Mouse (Mus musculus): ENCODE data around the gene Ell. TPM values are rescaled to one million over a fixed set of nuclear protein-coding genes. Genes with fewer than 3 reads are reported as not detected.
A peak's percentile ranks its signal among the peaks of the same experiment; 100 is the strongest.

The Ell gene
- polyA plus RNA-seq, 1 experiment from 2014 or later = 18.8 TPM

GRCm38 (mm10) chr8:70528182-70528797 is 11.0 kb upstream of the Ell start:
- H3K4me2 ChIP-seq = peak overlapping the region; percentile 85
- peaks cover 28% of the 10 kb centered on the region for H3K4me1 ChIP-seq
- peak overlapping the region; percentile 86 for H3K27ac ChIP-seq
- no peaks in the 10 kb centered on the region for H3K9me3 ChIP-seq
- no peak for ATAC-seq (ENCODE audit: low FRiP score)
- peaks cover 37% of the 10 kb centered on the region for H3K36me3 ChIP-seq (replicated peaks)
- 38% methylated on average over 13 of the region's 13 CpGs for WGBS
- H3K9ac ChIP-seq = peak overlapping the region; percentile 90
- H3K4me3 ChIP-seq (replicated peaks) = peak overlapping the region; percentile 82
- H3K27me3 ChIP-seq = no peaks in the 10 kb centered on the region

GRCm38 (mm10) chr8:70529299-70529698 is 10.0 kb upstream of the Ell start:
- WGBS = 93% methylated on average over 5 of the region's 5 CpGs
- H3K4me3 ChIP-seq (replicated peaks) = no peak overlapping the region
- no peak overlapping the region for H3K27ac ChIP-seq
- H3K36me3 ChIP-seq (replicated peaks) = peaks cover 47% of the 10 kb centered on the region
- no peaks in the 10 kb centered on the region for H3K27me3 ChIP-seq
- H3K4me1 ChIP-seq = peaks cover 26% of the 10 kb centered on the region
- H3K9me3 ChIP-seq = no peaks in the 10 kb centered on the region
- H3K9ac ChIP-seq = no peak overlapping the region
- no peak overlapping the region for H3K4me2 ChIP-seq
- no peak for ATAC-seq (ENCODE audit: low FRiP score)

DNA sequence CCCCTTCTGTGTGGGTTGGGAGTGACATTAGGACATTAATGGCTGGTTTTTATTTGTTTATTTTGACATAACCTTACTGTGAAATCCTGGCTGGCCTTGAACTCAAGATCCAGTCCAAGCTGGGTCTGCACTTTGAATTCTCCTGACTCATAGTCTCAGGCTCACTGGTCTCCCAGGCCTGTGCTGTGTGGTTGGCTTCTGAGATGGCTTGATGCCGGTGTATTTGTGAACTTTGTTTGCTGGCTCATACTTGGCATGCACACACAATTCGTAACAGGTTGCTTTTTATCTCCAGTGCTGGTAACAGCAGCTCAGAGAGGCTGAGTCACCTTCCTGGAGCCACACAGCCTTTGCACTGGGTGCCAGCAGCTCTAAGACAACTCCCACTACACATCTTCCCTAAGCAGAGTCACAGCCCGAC is 9.5 kb upstream of the Ell start:
- H3K27me3 ChIP-seq = no peaks in the 10 kb centered on the region
- ATAC-seq (ENCODE audit: low FRiP score) = no peak
- peaks cover 26% of the 10 kb centered on the region for H3K4me1 ChIP-seq
- no peak overlapping the region for H3K4me3 ChIP-seq (replicated peaks)
- no peak overlapping the region for H3K27ac ChIP-seq
- H3K4me2 ChIP-seq = no peak overlapping the region
- H3K9ac ChIP-seq = no peak overlapping the region
- peaks cover 52% of the 10 kb centered on the region for H3K36me3 ChIP-seq (replicated peaks)
- 98% methylated on average over 3 of the region's 3 CpGs for WGBS
- H3K9me3 ChIP-seq = no peaks in the 10 kb centered on the region

GRCm38 (mm10) chr8:70530314-70530713 is 8.9 kb upstream of the Ell start:
- 86% methylated on average over 2 of the region's 2 CpGs for WGBS
- Histone ChIP-seq H3K4me1 (peaks cover 26% of the 10 kb centered on the region), H3K36me3 (replicated peaks) (peaks cover 57% of the 10 kb centered on the region), H3K4me2 (no peak overlapping the region), H3K27ac (no peak overlapping the region), H3K9me3 (no peaks in the 10 kb centered on the region), H3K9ac (no peak overlapping the region), H3K4me3 (replicated peaks) (no peak overlapping the region), H3K27me3 (no peaks in the 10 kb centered on the region)
- no peak for ATAC-seq (ENCODE audit: low FRiP score)

DNA sequence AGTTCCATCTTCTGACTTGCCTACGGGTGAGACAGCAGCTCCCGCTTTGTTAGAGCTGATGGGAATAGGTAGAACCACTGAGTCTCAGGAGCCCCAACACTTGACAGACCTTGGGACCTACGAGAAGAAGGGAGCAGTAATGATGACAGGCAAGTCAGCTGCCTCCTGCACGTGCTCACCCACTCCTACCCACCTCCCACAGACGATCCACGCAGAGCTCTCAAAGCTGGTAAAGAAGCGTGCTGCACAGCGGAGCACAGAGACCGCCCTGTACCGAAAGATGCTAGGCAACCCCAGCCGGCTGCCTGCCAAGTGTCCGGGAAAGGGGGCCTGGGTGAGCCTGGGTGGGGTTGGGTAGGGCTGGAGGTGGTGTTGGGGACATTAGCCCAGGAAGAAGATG is 5.0 kb upstream of the Ell start:
- Histone ChIP-seq H3K4me3 (replicated peaks) (no peak overlapping the region), H3K9ac (no peak overlapping the region), H3K27me3 (no peaks in the 10 kb centered on the region), H3K4me2 (no peak overlapping the region), H3K27ac (no peak overlapping the region), H3K4me1 (peaks cover 11% of the 10 kb centered on the region), H3K36me3 (replicated peaks) (peaks cover 76% of the 10 kb centered on the region), H3K9me3 (no peaks in the 10 kb centered on the region)
- ATAC-seq (ENCODE audit: low FRiP score) = no peak
- WGBS = 94% methylated on average over 12 of the region's 12 CpGs

DNA sequence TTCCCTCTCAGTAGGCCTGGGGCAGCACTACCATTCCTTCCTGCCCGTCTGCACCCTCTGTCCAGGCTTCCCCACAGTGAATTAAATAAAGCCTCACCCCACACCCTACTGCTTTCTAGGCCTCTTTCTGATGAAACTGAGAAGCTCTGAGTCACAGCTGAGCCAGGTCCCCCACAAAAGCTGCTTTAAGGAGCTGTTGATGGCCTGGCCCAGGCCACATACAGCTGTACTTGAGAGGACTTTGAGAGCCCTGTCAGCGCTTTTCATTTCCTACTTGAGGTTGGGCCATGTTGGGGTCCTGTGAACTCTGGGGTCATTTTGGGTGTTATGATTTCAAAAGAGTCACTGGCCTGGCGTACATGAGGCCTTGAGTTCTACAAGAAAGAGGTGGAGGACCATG is 4.0 kb upstream of the Ell start:
- H3K4me2 ChIP-seq = no peak overlapping the region
- peaks cover 12% of the 10 kb centered on the region for H3K4me1 ChIP-seq
- H3K27ac ChIP-seq = no peak overlapping the region
- peaks cover 67% of the 10 kb centered on the region for H3K36me3 ChIP-seq (replicated peaks)
- no peak overlapping the region for H3K9ac ChIP-seq
- 93% methylated on average over 3 of the region's 3 CpGs for WGBS
- no peak overlapping the region for H3K4me3 ChIP-seq (replicated peaks)
- ATAC-seq (ENCODE audit: low FRiP score) = no peak
- H3K27me3 ChIP-seq = no peaks in the 10 kb centered on the region
- H3K9me3 ChIP-seq = no peaks in the 10 kb centered on the region

DNA sequence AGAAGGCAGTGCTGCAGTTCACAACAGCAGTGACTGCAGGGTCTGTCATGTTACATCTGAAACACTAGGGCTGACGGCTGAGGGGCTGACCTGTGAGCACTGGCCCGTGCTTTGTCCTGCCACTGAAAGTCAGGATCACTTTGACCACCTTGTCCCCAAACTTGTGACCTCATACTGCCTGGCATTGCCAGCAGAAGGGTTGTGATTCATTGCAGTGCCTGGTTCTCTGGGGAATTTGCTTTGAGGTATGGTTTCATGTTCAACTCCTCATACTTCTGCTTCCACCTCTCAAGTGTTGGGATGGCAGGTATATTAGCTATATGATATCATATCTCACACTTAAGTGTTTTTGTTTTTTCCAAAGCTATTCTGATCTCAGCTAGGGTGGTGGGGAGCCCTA is 3.6 kb upstream of the Ell start:
- no peak overlapping the region for H3K4me2 ChIP-seq
- peaks cover 64% of the 10 kb centered on the region for H3K36me3 ChIP-seq (replicated peaks)
- H3K27ac ChIP-seq = no peak overlapping the region
- no peak for ATAC-seq (ENCODE audit: low FRiP score)
- WGBS = 96% methylated on average over 2 of the region's 2 CpGs
- H3K4me3 ChIP-seq (replicated peaks) = no peak overlapping the region
- no peak overlapping the region for H3K9ac ChIP-seq
- no peaks in the 10 kb centered on the region for H3K9me3 ChIP-seq
- H3K27me3 ChIP-seq = no peaks in the 10 kb centered on the region
- peaks cover 17% of the 10 kb centered on the region for H3K4me1 ChIP-seq

DNA sequence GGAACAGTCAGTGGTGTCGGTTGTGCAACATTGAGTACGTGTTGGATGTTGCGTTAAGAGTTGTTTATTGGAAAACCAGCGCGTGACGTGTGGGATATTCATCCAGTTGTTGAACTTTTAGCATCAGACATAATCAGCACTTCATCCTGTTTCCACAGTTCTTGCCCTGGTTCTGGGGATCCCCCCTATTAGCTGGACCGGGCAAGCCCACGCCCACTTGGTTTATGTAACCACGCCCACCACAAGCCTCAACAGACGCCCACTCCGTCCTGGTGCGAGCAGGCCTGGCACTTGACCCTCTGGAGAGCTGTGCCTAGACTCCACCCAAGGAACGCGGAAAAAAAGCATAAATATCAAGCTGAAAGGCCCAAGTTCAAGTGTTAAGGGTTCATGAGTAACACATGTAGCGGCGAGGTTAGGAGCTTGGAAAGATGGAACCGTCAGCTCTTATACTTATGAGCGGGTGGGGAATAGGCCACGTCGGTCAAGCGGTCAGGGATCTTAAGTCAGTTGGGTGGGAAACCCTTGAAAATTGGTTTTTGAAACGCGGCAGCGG is 1.2 kb upstream of the Ell start:
- Histone ChIP-seq H3K4me2 (peak overlapping the region; percentile 93), H3K4me3 (replicated peaks) (peak overlapping the region; percentile 82), H3K9ac (peak overlapping the region; percentile 39), H3K27me3 (no peaks in the 10 kb centered on the region), H3K36me3 (replicated peaks) (peaks cover 40% of the 10 kb centered on the region), H3K9me3 (no peaks in the 10 kb centered on the region), H3K27ac (peak overlapping the region; percentile 96), H3K4me1 (peaks cover 29% of the 10 kb centered on the region)
- 15% methylated on average over 24 of the region's 24 CpGs for WGBS
- ATAC-seq (ENCODE audit: low FRiP score) = peak; percentile 24

DNA sequence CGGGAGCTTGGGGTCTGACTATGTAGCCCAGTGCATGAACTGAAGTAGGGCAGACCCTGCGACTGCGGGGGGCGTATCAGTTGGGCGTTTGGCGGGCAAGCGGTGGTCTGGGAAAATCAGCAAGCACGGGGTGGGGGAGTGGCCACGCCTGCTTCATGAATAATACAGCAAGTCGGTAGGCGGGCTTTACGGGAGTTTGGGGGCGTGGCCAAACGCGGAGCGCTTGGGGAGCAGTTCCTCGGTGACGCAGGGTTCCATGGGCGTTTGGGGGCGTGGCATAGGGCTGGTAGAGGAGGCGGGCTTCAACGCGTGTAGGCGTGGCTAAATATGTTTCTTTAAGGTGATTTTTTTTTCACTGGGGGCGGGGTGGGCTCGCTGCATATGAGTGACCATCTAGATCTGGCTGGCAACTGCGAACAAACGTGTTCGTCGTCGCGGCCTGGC is 602 bp upstream of the Ell start:
- Histone ChIP-seq H3K4me3 (replicated peaks) (peak overlapping the region; percentile 82), H3K27me3 (no peaks in the 10 kb centered on the region), H3K9me3 (no peaks in the 10 kb centered on the region), H3K27ac (peak overlapping the region; percentile 96), H3K9ac (peak overlapping the region; percentile 79), H3K36me3 (replicated peaks) (peaks cover 35% of the 10 kb centered on the region), H3K4me1 (peaks cover 33% of the 10 kb centered on the region), H3K4me2 (peak overlapping the region; percentile 93)
- WGBS = under 1% methylated on average over 32 of the region's 32 CpGs
- ATAC-seq (ENCODE audit: low FRiP score) = peak; percentile 84

- no peak for ATAC-seq (ENCODE audit: low FRiP score)
- H3K9ac ChIP-seq = peak overlapping the region; percentile 79
- H3K27ac ChIP-seq = peak overlapping the region; percentile 96
- WGBS = 17% methylated on average over 4 of the region's 4 CpGs
- H3K4me2 ChIP-seq = peak overlapping the region; percentile 93
- H3K27me3 ChIP-seq = no peaks in the 10 kb centered on the region
- H3K36me3 ChIP-seq (replicated peaks) = peaks cover 21% of the 10 kb centered on the region
- H3K4me3 ChIP-seq (replicated peaks) = peak overlapping the region; percentile 82
- no peaks in the 10 kb centered on the region for H3K9me3 ChIP-seq
- H3K4me1 ChIP-seq = peaks cover 41% of the 10 kb centered on the region
Measured at GRCm38 (mm10) chr8:70540013-70540506, 803 bp downstream of the Ell start.

DNA sequence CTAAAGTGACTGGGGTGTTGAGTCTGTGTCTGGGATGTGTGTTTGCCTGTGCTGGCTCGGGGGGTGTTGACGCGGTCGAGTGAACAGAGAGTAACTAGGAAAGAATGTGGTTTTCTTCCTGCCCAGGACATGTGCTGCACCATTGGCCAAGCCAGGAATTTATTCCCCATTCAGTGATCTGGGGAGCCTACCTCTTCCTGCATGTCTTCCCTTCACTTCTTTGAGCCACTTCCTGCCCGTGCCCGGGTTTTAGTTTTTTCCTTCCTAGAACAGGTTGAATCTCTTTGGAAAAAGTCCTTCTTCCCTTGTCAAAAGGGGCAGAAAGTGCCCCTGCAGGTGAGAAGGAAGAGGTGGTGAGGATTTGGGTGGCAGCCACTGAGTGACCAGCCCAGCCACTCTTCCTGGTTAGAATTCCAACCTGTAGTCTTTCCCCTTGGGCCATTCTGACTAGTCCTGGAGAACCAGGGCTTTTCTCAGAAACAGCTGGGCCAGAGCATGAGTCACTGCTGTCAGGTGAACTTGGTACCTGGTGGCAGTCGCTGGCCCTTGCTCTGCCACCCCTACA is 1.3 kb downstream of the Ell start:
- Histone ChIP-seq H3K4me2 (peak overlapping the region; percentile 93), H3K4me3 (replicated peaks) (peak overlapping the region; percentile 82), H3K4me1 (peaks cover 41% of the 10 kb centered on the region), H3K9me3 (no peaks in the 10 kb centered on the region), H3K9ac (peak overlapping the region; percentile 79), H3K27ac (no peak overlapping the region), H3K36me3 (replicated peaks) (peaks cover 15% of the 10 kb centered on the region), H3K27me3 (no peaks in the 10 kb centered on the region)
- WGBS = 62% methylated on average over 7 of the region's 7 CpGs
- ATAC-seq (ENCODE audit: low FRiP score) = no peak

GRCm38 (mm10) chr8:70541081-70541480 is 1.8 kb downstream of the Ell start:
- Histone ChIP-seq H3K4me3 (replicated peaks) (no peak overlapping the region), H3K9me3 (no peaks in the 10 kb centered on the region), H3K4me1 (peaks cover 41% of the 10 kb centered on the region), H3K27me3 (no peaks in the 10 kb centered on the region), H3K9ac (peak overlapping the region; percentile 79; the same call in 1 of the 2 replicates), H3K4me2 (peak overlapping the region; percentile 93), H3K27ac (no peak overlapping the region), H3K36me3 (replicated peaks) (peaks cover 12% of the 10 kb centered on the region)
- WGBS = 91% methylated on average over 5 of the region's 5 CpGs
- no peak for ATAC-seq (ENCODE audit: low FRiP score)

All from forebrain, embryonic 12.5 days (tissue).